Mouse (Mus musculus) Muller cell, postnatal 12 days (primary cell): ENCODE measurements at regions not wholly inside any gene's neighbourhood (a gene's known extent, or its start where the extent isn't known, plus 50 kb on each side); places are given as distances from the start of the nearest gene placed in this dataset.

Source experiments
- DNase-seq: peaks from one replicate; pipeline ENCODE4 v3.0.0-alpha.2; 2015; ENCODE audit errors: inconsistent ontology term

- no peak for DNase-seq
These were observed 605.7 kb downstream of the Tbl1xr1 start for GRCm38 (mm10) chr3:22681999-22682648.

- DNase-seq: peak; percentile 24
These were observed 622.9 kb downstream of the Tbl1xr1 start for GRCm38 (mm10) chr3:22699317-22699716.

- peak; percentile 27 for DNase-seq
These were observed 625.0 kb downstream of the Tbl1xr1 start for GRCm38 (mm10) chr3:22701486-22701885.

- no peak for DNase-seq
These were observed 629.2 kb downstream of the Tbl1xr1 start for GRCm38 (mm10) chr3:22705673-22706072.

GRCm38 (mm10) chr3:22745026-22745425 is 668.6 kb downstream of the Tbl1xr1 start:
- DNase-seq: peak; percentile 59
